Mouse (Mus musculus) stomach, postnatal 0 days (tissue): ENCODE results near the gene Dusp7. TPM values are rescaled to one million over a fixed set of nuclear protein-coding genes. Genes with fewer than 3 reads are reported as not detected.

Experiments used
- ATAC-seq: fragments of 200-750 bp; cut with Nextera tagmentation; 2 replicates; pipeline ENCODE4 v1.8.0; 2017; ENCODE audit not compliant: low FRiP score, low TSS enrichment
- DNase-seq: peaks from one replicate; pipeline ENCODE4 v3.0.0-alpha.2; 2016; ENCODE audit warnings: low spot score
- H3K27ac ChIP-seq: fragments of 300-500 bp; sonication (generic); replicated peaks from 2 replicates; pipeline ENCODE4 v1.5.1; 2014; ENCODE audit warnings: mild to moderate bottlenecking, control low read depth
- H3K27me3 ChIP-seq: fragments of 300-500 bp; sonication (generic); 2 replicates; pipeline ENCODE4 v1.6.1; 2014; ENCODE audit warnings: low read length; ENCODE audit not compliant: control insufficient read depth, insufficient read depth
- H3K36me3 ChIP-seq: fragments of 300-500 bp; sonication (generic); 2 replicates; pipeline ENCODE4 v1.6.1; 2014; ENCODE audit warnings: low read length, mixed read lengths; ENCODE audit not compliant: control insufficient read depth, insufficient read depth
- H3K4me1 ChIP-seq: fragments of 300-500 bp; sonication (generic); replicated peaks from 2 replicates; pipeline ENCODE4 v1.6.1; 2014; ENCODE audit warnings: antibody characterized with exemption; ENCODE audit not compliant: control insufficient read depth, insufficient read depth
- H3K4me2 ChIP-seq: fragments of 300-500 bp; sonication (generic); replicated peaks from 2 replicates; pipeline ENCODE4 v1.6.1; 2014; ENCODE audit warnings: low read depth, mild to moderate bottlenecking, control low read depth, moderate library complexity
- H3K4me3 ChIP-seq: fragments of 300-500 bp; sonication (generic); 2 replicates; pipeline ENCODE4 v1.5.1; 2014; ENCODE audit warnings: low read depth, low read length, control low read depth
- H3K9ac ChIP-seq: fragments of 300-500 bp; sonication (generic); 2 replicates; pipeline ENCODE4 v1.6.1; 2014; ENCODE audit warnings: mild to moderate bottlenecking, low read length, control low read depth, mixed read lengths
- H3K9me3 ChIP-seq: fragments of 300-500 bp; sonication (generic); 2 replicates; pipeline ENCODE4 v1.6.1; 2016; ENCODE audit warnings: low read length; ENCODE audit not compliant: control insufficient read depth
- CTCF ChIP-seq: IDR thresholded peaks from 2 replicates; pipeline ENCODE4 v1.5.1; 2016; ENCODE audit warnings: antibody characterized with exemption, low read depth, mild to moderate bottlenecking, moderate library complexity
- EP300 ChIP-seq: optimal IDR thresholded peaks from 2 replicates; pipeline ENCODE3; 2016; ENCODE audit warnings: antibody characterized with exemption
- WGBS: fragments of 180-500 bp; shearing (Covaris S2); extraction: QIAGEN DNeasy Blood & Tissue Kit; methylation state at CpG from one replicate; pipeline ENCODE4 v1.1.7; 2014; 5-methylcytosine and 5-hydroxymethylcytosine counted together
- polyA plus RNA-seq: library from polyadenylated mRNA; unstranded; fragments of >200 nt; fragmentation: Nextera tagmentation; extraction: Ambion mirVana; gene quantifications from 2 replicates; pipeline ENCODE4 v1.2.1, GENCODE M21; 2015

Gene Dusp7
- polyA plus RNA-seq, 1 experiment from 2014 or later = 12.7 TPM

DNA sequence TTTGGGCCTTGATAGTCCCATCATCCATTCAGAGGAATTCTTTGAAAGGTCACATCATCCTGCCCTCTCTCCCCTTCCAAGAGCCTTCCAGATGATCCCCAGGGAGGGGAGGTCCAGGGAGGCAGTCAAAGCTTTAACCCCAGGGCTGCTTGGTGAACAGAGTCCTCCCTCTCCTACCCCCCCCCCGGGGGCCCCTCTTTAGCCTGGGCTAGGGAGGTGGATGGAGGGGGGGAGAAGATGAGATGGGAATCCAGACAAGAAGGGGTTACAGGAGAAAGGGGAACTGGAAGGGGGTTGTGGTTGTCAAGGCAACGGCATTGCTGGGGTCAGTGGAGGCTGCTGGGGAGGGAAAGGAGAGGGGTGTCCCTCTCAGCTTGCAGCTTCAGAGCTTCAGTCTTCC is 52.2 kb downstream of the Dusp7 start:
- 0 out of 2 replicates have a peak, but pooled peaks cover 2% of the 10 kb centered on the region for H3K4me1 ChIP-seq
- WGBS = 0% methylated on average over 2 of the region's 2 CpGs
- H3K9me3 ChIP-seq = no peaks in the 10 kb centered on the region
- H3K4me2 ChIP-seq = no peak overlapping the region
- DNase-seq = no peak
- ATAC-seq = no peak
- H3K27ac ChIP-seq = no peak overlapping the region
- TF ChIP-seq CTCF (no peak), EP300 (no peak)
- H3K4me3 ChIP-seq = no peak overlapping the region
- H3K27me3 ChIP-seq = no peaks in the 10 kb centered on the region
- H3K36me3 ChIP-seq = no peaks in the 10 kb centered on the region
- peak overlapping the region; percentile 27; the same call in 1 of the 2 replicates for H3K9ac ChIP-seq

GRCm38 (mm10) chr9:106421033-106421864 is 52.8 kb downstream of the Dusp7 start:
- no peaks in the 10 kb centered on the region for H3K9me3 ChIP-seq
- H3K27me3 ChIP-seq = no peaks in the 10 kb centered on the region
- no peak overlapping the region for H3K4me3 ChIP-seq
- H3K9ac ChIP-seq = no peak overlapping the region
- peak overlapping the region; percentile 40 for H3K4me2 ChIP-seq
- DNase-seq (no peak), ATAC-seq (peak; percentile 27)
- H3K4me1 ChIP-seq = 0 out of 2 replicates have a peak, but pooled peaks cover 2% of the 10 kb centered on the region
- H3K27ac ChIP-seq = no peak overlapping the region
- 14% methylated on average over 18 of the region's 18 CpGs for WGBS
- no peaks in the 10 kb centered on the region for H3K36me3 ChIP-seq
- TF ChIP-seq EP300 = no peak
- TF ChIP-seq CTCF = no peak

DNA sequence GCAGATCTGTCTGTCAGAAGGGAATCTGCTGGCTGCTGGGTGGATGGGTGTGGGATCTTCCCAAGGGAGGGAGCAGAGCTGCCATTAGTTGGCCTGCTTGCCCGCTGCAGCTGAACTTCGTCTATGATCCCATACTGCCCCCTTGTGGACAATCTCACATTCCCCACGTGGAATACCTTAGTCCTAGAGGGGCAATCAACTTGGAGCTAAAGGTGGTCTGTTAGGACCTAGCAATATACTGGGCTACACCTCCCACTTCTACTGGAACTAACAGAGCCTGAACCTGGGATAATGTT is 53.4 kb downstream of the Dusp7 start:
- no peak overlapping the region for H3K9ac ChIP-seq
- no peak for TF ChIP-seq EP300
- TF ChIP-seq CTCF = peak; percentile 98
- H3K4me3 ChIP-seq = no peak overlapping the region
- H3K4me1 ChIP-seq = 0 out of 2 replicates have a peak, but pooled peaks cover 2% of the 10 kb centered on the region
- WGBS = 0% methylated on average over 3 of the region's 3 CpGs
- peak overlapping the region; percentile 40 for H3K4me2 ChIP-seq
- no peak overlapping the region for H3K27ac ChIP-seq
- H3K36me3 ChIP-seq = no peaks in the 10 kb centered on the region
- ATAC-seq = peak; percentile 80
- H3K27me3 ChIP-seq = no peaks in the 10 kb centered on the region
- H3K9me3 ChIP-seq = no peaks in the 10 kb centered on the region
- peak; percentile 82 for DNase-seq

Other genes with a start within 250 kb of the Dusp7 start
- 0.70 and 0.75 TPM in 2 replicates for gene Glyctk, start 210.5 kb upstream of the Dusp7 start, polyA plus RNA-seq
- gene Wdr82, start 197.7 kb upstream of the Dusp7 start, polyA plus RNA-seq = 9.1 and 10.3 TPM in 2 replicates
- gene Ppm1m, start 168.9 kb upstream of the Dusp7 start, polyA plus RNA-seq = 15.2 and 16.5 TPM in 2 replicates
- 27.1 and 27.7 TPM in 2 replicates for gene Twf2, start 165.5 kb upstream of the Dusp7 start, polyA plus RNA-seq
- gene Tlr9, start 146.0 kb upstream of the Dusp7 start, polyA plus RNA-seq = 0.05 and 0.07 TPM in 2 replicates
- gene Alas1, start 120.0 kb upstream of the Dusp7 start, polyA plus RNA-seq = 145 and 152 TPM in 2 replicates
- gene Poc1a, start 87.6 kb upstream of the Dusp7 start, polyA plus RNA-seq = 13.0 and 13.3 TPM in 2 replicates
- 810 and 847 TPM in 2 replicates for gene Rpl29, start 60.8 kb downstream of the Dusp7 start, polyA plus RNA-seq
- 20.7 and 23.9 TPM in 2 replicates for gene Acy1, start 69.7 kb downstream of the Dusp7 start, polyA plus RNA-seq
- gene Abhd14b, start 78.8 kb downstream of the Dusp7 start, polyA plus RNA-seq = 39.0 and 46.0 TPM in 2 replicates
- gene Abhd14a, start 79.0 kb downstream of the Dusp7 start, polyA plus RNA-seq = 23.1 and 23.2 TPM in 2 replicates
- gene Pcbp4, start 84.7 kb downstream of the Dusp7 start, polyA plus RNA-seq = 16.8 and 20.3 TPM in 2 replicates
- 0.15 and 0.23 TPM in 2 replicates for gene Gpr62, start 97.3 kb downstream of the Dusp7 start, polyA plus RNA-seq
- gene Rrp9, start 107.3 kb downstream of the Dusp7 start, polyA plus RNA-seq = 22.4 and 23.3 TPM in 2 replicates
- gene Parp3, start 108.3 kb downstream of the Dusp7 start, polyA plus RNA-seq = 5.8 TPM in 2 replicates
- not detected in 2 replicates for gene Iqcf1, start 131.3 kb downstream of the Dusp7 start, polyA plus RNA-seq
- not detected in 2 replicates for gene Iqcf5, start 145.9 kb downstream of the Dusp7 start, polyA plus RNA-seq
- not detected in 2 replicates for gene Iqcf3, start 193.0 kb downstream of the Dusp7 start, polyA plus RNA-seq
- gene Iqcf4, start 202.4 kb downstream of the Dusp7 start, polyA plus RNA-seq = not detected in 2 replicates